Mouse (Mus musculus) C2C12 (cell line): Measurements from ENCODE around the gene Ccdc171.

ENCODE experiments used
- CTCF ChIP-seq: IDR thresholded peaks from one replicate; pipeline ENCODE4 v1.5.1; 2011; ENCODE audit not compliant: control insufficient read depth, insufficient read depth, insufficient read length
- MYOD1 ChIP-seq: IDR thresholded peaks from one replicate; pipeline ENCODE4 v1.6.1; 2011; ENCODE audit warnings: low read depth; ENCODE audit not compliant: control insufficient read depth, insufficient read length
- USF1 ChIP-seq: IDR thresholded peaks from one replicate; pipeline ENCODE4 v1.6.1; 2011; ENCODE audit warnings: low read depth, mild to moderate bottlenecking, control low read depth, moderate library complexity

DNA sequence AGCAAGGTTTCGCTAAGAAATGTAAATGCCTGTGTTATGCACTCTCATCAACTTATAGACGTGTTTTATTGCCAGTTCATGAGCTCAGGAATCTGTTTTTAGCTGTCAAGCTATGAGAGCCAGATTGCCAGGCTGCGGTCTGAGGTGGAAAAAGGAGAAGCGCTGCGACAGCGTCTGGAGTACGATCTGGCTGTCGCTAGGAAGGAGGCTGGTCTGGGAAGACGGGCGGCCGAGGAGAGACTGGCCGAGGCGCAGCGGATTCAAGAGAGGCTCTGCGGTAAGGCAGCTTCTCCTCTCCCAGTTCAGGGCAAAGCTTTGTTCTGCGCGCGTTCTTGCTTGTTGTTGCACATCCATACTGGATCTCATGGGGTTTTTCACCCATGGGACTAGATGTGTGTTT is 24.2 kb downstream of the Ccdc171 start:
- no peak for TF ChIP-seq CTCF
- no peak for TF ChIP-seq USF1
- TF ChIP-seq MYOD1: no peak
